Mouse (Mus musculus): ENCODE data around the gene Brpf3.
A peak's percentile ranks its signal among the peaks of the same experiment; 100 is the strongest.
"Not testable (repeated sequence)": the region's sequence is repeated elsewhere in the genome, so short reads cannot be mapped to it uniquely, and the experiment has no call there.

Brpf3 gene

DNA sequence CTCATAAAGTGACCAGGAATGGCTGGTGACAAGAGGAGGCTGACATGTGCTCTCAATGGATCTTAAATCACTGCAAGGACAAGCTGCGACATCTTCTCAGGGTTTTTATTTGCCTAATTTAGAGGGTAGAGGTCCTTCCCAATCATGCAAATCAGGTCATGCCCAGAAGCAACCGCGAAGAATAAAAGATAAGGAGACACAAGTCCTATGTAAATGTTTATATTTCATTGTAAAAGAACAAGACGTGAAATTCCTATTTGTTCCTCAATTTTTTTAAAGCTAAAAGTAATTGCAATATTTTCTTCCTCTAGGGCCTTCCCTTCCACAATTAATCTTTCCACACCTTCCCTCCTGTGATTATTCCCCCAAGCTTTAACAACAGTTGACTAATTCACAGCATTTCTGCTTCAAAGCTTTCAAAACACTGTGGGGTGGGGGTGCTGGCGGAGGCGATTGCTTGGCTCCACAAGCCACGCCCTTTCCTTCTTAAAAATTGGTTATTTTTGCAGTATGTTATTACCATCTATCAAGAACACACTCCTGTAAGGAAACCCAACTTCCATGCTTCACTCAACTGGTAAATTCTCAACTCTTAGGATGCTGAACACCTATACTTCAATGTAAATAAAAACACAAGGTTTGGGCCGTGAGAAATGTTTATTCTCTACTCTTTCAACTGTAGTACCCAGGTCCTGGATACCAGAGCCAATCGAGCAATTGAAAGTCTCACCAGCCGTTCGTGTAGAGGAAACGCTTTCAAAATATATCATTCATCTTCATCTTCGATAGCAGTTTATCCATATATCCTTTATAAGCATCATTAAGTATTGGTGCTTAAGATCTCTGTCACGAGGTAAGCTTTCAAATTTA, 1.4 kb upstream of the Brpf3 start:
- peak; percentile 29 to 72 for DNase-seq (ENCODE audit: low spot score in 2 of 2)

DNA sequence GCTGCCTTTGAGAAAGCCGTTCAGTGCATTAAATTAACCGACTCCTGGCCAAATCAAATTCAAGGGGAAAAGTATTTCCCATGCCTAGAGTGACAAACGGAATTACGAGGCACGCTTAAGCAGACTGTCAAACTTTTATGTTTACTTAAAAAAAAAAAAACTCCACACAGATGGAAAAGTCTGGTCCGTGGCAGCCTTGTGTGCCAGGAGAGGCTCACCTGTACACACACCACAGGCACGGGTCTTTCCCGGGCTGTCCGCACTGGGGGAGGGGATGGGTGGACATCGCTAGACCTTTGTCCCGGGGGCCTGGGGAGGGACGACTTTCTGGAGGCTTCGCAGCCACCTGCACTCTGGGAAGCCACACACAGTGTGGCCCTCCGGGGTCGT, 614 bp upstream of the Brpf3 start:
- DNase-seq (ENCODE audit: low spot score in 2 of 2), result no peak

DNA sequence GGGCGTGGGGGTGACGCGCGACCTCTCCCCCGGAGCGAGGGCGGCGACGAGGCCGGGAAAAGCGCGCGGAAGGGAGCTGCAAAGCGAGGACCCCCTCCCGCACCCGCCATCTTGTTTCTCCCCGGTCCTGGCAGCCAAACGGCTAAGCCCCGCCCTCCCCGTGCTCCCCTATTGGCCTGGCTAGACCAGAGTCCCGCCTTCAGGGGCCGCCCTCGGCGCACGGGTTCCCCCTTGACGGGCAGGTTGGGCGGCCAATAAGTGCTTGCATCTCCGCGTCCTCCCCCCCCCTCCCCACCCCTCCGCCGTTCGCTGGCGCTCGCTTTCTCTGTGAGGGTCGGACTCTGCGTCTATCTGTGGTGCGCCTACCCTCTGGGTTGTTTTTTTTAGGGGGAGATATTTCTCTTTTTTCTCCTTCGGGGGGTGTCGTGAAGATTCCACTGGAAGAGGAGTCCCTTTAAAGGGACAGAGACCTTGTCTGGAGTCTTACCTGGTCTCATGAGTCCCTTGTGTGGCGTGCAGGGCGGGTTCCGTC, 650 bp downstream of the Brpf3 start:
- DNase-seq (ENCODE audit: low spot score in 2 of 2), result peak; percentile 99 to 100

DNA sequence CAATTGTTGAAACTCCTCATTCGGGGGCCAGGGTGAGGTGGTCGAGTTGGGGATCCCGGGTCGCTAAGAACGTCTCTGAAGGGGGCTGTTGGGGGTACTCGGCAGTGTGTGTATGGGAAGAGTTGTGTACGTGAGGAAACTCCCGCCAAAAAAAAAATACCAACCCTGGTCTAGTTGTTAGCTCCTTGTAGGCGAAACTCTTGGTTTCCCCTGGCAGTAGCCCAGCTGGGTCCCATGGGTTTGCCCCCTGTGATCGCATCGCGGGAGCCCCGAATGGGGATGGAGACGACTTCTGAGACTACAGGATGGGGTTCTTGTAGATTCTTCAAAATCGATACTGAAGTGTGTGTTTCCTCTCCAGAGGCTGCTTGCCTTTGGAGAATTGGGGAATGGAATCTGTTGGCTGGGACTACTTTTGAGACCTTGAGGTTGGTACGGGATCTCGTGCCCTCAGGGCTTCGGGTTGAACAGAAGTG, 1.2 kb downstream of the Brpf3 start:
- DNase-seq (ENCODE audit: low spot score in 2 of 2), result peak; percentile 63 to 65

DNA sequence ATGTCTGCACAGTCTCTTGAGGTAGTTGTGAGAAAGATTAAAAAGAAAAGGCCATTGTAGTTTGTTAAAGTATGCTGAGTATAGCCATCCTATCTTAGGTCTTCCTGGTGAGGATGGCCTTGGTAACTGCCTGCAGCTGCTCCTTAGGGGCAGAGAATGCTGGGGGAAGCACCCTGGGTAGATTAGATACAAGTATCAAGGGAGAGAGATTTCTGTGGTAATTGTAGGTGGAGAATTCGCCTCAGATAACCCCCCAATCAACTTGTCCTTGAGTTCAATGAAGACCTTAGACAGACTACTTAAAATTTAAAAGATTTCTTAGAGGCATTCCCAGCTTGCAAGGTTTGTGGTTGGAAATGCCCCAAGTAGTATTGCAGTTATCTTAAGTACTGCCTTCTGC, 2.4 kb downstream of the Brpf3 start:
- DNase-seq (ENCODE audit: low spot score in 2 of 2), result peak in 1 of 2 experiments; percentile 21

DNA sequence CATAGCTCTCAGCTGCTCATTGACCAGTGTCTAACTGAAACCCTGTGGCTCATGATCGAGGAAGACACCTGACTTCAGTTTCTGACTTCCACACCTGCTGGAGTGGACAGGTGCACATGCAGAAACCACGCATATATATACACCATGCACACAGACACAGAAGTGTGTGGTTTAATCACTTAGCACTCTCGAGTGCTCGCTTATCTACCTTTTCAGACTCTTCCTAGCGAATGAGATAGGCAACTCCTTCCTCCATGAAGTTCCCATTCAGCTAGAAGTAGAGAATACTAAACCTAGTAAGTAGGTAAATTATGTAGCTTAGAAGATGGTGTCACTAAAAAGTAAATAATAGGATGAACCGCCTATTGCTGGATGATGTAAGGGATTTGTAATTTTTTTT, 4.1 kb downstream of the Brpf3 start:
- peak in 1 of 2 experiments; percentile 6 for DNase-seq (ENCODE audit: low spot score in 2 of 2)

DNA sequence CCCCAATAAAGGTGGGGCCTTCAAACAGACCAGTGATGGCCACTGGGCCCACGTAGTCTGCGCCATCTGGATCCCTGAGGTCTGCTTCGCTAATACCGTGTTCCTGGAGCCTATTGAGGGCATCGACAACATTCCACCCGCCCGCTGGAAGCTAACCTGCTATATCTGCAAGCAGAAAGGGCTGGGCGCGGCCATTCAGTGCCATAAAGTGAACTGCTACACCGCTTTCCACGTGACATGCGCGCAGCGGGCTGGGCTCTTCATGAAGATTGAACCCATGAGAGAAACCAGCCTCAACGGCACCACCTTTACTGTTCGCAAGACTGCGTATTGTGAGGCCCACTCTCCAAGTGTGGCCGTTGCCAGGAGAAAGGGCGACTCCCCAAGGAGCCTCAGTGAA, 5.9 kb downstream of the Brpf3 start:
- DNase-seq (ENCODE audit: low spot score in 2 of 2), result no peak

DNA sequence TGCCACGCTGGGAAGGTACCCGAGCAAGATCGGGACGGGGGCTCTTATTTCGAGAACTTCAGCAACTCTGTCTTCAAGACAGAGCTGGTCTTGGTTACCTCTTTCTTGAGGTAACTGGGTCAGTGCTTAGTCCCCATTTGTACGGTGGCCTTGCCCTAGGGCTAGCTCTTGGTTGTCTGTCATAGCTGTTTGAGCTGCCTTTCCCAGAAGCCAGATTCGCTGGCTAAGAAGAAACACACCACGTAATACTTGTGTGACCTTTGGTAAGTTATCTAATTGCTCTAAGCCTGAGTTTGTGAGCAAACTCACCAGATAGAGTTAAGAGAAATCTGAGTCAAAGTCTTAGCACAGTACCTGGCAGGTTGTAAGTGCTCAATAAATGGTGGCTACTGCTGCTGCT, 7.8 kb downstream of the Brpf3 start:
- DNase-seq (ENCODE audit: low spot score in 2 of 2), result peak in 1 of 2 experiments; percentile 23

DNA sequence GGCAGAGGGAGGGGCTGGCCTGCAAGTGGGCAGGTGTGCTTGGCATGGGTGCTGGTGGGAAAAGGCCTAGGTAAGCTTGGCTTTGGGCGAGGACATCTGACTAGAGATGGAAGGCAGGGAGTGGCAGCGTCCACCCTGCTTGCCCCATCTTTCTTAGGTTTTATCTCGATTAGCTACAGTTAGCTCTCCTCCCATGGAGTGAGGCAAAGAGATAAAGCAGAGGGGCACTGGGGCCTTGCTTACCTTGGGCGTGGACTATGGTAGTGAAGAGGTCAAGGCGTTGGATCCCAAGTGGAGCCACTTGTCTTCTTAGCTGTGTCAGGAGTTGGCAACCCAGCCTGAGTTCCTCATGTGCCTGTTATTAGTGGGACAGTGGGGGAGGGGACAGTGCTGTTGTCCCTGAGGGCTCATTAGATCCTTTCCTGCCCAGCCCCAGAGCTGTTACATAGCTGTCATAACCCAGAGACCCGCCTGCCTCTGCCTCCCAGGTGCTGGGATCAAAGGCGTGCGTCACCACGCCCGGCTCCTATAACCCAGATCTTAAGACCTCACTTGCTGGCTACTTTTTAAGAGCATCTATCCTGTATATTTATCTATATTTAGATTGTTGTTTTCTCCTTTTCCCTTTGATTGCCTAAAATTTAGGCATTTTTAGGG, 8.4 kb downstream of the Brpf3 start:
- peak in 1 of 2 experiments; percentile 63 for DNase-seq (ENCODE audit: low spot score in 2 of 2)

DNA sequence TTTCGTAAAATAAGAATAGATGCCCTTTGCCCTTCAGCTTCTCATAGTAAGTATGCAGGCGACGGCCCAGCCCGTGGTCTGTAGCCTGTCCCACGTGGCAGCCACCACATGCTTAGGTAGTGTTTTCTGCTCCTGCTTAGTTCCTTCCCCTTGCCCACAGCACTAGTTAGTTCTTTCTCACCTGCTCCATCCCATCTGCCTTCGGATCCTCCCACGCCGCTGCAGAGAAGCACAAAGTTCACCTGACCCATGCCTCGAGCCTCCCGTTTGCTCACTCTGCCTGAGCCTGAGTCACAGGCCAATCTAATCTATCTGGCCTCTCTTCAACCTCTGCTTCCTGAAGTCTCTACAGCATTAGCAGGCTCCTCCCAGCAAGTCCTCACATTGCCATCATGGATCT, 11.5 kb downstream of the Brpf3 start:
- peak in 1 of 2 experiments; percentile 8 for DNase-seq (ENCODE audit: low spot score in 2 of 2)

DNA sequence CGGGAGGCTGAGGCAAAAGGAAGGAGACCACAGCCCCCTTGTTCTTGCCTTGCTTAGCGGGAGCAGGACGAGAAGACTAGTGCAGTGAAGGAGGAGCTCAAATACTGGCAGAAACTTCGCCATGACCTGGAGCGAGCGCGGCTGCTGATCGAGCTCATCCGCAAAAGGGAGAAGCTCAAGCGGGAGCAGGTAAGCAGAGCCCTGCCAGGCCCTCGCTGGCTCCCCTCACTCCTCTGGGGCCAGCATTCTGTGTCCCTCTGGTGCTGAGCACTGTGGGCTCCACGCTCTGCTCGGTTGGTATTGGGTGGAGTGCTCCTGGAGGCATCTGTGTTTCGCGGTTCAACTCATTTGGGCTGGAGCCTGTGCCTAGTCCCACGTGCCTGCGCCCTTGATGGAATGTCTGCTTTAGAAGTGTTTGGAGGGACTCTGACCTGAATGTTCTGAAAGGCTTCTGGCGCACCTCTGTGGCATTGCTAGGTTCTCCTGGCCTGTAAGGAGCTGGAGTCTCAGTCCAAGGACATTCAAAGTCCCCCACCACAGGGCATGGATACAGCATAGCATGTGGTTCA, 13.7 kb downstream of the Brpf3 start:
- no peak for DNase-seq (ENCODE audit: low spot score in 2 of 2)

DNA sequence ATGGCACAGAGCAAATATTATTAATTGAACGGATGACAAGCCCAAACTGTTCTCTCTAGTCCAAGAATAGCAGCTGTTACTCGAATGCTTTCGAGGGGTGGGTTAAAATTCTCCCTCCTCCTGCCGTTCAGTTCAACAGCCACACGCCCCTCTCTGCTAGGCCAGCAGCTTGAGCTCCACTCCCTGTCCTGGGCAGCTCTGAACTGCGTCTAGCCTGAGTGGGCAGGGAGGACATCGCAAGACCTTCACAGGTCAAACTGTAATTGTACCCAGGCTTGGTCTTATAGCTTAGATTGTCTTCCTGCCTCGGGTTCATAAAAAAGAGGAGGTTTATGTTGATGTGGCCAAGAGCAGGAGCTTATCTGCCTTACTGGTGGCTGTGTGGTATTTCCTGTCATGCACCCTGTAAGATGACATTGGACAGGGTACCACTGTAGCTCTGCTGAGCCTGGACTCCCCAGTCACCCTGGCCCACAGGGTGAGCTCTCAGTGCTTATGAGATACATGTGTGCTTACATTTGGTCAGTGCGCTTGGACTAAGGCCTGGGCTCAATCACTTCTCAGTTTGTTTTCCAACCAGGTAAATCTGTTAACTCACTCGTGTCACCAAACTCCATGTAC, 14.6 kb downstream of the Brpf3 start:
- peak in 1 of 2 experiments; percentile 5 for DNase-seq (ENCODE audit: low spot score in 2 of 2)

DNA sequence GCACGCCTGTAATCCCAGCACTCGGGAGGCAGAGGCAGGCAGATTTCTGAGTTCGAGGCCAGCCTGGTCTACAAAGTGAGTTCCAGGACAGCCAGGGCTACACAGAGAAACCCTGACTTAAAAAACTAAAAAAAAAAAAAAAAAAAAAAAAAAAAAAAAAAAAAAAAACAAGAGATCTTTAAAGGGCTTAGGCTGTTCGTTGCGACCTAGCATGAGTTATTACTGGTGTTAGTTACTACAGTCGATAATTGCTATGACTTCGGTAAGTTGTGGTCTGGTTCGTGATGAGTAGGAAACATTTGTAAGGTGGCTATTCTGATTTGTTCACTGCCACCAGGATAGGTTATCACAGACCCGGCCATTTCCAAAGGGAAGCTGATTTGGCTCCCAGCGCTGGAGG, 15.4 kb downstream of the Brpf3 start:
- not testable (repeated sequence) for DNase-seq (ENCODE audit: low spot score in 2 of 2)

DNA sequence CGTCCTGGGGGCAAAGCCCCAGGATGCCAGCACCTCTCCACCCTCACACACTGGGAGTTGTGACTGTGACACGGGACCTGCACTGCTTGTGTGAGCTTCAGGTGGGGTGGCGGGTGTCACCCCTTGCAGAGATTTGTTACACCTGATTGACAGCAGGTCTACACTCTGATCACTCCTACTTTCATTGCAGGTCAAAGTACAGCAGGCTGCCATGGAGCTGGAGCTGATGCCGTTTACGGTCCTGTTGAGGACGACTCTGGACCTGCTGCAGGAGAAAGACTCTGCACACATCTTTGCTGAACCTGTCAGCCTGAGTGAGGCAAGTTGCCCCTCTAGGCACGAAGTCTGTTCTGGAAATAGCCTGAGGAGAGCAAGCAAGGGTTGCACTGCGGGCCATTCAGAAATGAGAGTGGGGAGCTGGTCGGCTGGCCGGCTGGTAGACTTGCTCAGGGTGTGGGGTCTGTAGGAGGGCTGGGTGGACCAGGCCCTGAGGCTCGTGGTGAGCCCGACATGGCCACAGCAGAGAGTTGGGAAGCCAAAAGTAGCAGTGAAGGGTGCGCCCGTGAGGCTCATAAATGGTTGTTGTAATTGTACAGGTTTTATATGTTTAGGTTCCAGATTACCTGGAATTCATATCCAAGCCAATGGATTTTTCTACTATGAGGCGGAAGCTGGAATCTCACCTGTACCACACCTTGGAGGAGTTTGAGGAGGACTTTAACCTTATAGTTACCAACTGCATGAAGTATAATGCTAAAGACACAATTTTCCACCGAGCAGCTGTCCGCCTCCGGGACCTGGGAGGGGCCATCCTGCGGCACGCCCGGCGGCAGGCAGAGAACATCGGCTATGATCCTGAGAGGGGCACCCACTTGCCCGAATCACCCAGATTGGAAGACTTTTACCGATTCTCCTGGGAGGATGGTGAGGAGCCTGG, 16.3 kb downstream of the Brpf3 start:
- DNase-seq (ENCODE audit: low spot score in 2 of 2), result no peak

DNA sequence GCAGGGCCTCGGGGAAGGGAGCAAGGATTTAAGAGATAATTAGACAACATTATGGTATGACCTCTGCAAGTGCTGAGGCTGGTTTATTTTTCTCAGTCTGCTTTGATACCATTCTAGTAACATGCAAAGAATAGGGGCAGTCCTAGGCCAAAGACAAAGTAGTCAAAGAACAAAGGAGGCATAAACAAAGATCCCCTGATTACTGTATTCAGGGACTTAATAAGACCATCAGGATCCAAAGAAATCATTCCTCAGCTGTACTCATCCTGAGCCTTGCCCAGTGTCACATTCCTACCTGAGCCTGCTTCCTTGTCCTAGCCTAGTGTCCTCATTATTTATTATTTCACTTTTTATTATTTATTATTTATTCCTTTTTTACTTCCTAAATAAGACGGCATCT, 19.3 kb downstream of the Brpf3 start:
- no peak for DNase-seq (ENCODE audit: low spot score in 2 of 2)

DNA sequence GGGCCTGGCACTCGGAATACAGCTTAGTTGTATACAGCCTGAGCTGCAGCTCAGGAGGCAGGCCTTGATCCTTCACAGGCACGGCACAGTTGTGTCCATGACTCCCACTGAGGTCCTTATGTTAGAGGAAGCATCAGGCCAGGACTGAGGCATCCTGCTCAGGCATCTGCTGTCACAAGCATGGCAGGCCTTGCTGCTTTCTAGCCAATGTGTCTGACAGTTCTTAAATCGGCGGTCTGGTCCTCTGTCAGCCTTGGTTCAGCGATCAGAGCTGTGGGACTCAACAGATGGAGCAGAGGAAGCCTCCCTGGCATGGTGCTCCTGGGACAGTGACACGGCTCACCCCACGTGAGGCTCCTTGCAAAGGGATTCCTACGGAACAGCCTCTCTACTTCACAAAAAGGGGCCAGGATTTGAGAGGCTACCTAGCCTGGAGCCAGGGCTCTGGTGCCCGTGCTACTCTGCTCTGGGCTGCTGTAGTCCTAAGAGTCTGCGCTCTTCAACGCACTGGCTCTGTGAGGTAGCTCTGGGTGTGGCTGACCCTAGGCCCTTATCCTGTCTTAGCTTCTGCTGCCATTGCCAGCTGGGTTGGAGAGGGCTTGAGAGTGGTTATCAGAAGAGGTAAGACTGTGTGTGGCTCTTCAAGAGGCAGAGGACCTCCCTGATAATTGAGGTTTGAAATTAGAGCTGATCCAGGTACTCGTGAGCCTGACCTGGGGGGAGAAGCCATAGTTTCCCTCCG, 22.3 kb downstream of the Brpf3 start:
- peak; percentile 76 to 84 for DNase-seq (ENCODE audit: low spot score in 2 of 2)

DNA sequence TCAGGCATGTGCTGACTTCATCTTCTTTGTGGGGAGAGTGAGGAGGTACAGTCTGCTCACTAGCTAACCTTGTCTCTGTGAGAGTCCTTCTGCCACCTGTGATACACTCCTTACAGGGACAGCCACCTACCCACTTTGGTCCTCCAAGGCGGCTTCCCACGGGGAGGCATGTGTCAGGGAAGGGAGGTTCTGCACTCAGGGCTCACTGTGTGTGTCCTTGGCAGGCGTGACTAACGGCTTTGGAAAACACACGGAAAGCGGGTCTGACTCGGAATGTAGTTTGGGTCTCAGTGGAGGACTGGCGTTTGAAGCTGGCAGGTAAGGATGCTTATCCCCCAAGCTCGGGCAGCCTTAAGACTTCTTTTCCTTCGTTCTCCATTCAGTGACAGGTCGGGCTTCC, 22.9 kb downstream of the Brpf3 start:
- DNase-seq (ENCODE audit: low spot score in 2 of 2), result no peak

DNA sequence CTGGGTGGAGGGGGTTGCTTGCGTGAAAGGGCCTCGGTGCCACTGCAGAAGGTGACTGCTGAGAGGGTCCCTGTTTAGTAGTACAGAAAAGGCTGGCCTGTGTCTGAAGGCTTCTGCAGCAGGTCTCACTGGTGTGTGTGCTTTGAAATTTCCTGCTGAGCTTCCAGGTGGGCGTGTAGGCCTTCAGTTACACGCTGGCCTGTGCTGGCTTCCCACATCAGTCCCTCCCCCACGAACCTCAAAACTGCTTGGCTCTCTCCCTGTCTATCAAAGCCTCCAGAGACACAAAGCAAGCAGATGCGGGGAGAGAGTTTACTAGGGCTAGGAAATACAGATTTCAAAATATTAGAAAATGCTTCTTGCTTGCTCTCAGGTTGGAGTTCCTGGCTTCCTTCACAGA, 24.0 kb downstream of the Brpf3 start:
- DNase-seq (ENCODE audit: low spot score in 2 of 2), result peak in 1 of 2 experiments; percentile 55

DNA sequence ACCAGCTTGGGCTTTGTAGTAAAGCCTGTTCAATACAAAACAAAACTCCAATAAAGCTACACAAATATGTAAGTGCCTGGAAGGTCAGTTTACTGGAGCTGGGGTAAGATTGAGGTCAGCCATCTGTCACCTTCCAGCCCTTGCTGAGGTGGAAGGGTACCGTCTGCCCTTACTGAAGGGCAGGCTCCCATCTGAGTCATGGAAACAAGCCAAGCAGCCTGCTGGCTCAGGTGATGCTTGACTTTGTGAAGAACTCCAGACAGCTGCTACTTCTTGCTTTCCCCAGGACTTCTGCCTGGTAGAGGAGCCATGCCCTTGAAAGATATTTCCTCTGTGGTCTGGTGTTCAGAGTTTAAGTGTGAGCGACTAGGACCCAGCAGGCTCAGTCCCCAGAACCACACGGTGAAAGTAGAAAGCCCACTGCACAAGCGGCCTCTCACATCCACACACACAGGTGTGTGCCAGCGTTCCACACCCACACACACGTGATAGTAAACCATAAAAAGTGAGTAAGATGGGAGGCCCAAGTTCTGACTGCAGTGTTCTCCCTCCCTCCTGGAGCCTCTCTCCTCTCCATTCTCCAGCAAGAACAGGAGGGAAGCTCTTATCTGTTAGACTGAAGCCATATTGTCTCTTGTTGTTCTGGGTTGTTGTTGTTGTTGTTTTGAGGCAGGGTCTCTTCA, 24.6 kb downstream of the Brpf3 start:
- no peak for DNase-seq (ENCODE audit: low spot score in 2 of 2)

Measured in spleen, postnatal 10 days (tissue).